Mouse (Mus musculus): ENCODE measurements at regions not wholly inside any gene's neighbourhood (a gene's known extent, or its start where the extent isn't known, plus 50 kb on each side); places are given as distances from the start of the nearest gene placed in this dataset.

DNA sequence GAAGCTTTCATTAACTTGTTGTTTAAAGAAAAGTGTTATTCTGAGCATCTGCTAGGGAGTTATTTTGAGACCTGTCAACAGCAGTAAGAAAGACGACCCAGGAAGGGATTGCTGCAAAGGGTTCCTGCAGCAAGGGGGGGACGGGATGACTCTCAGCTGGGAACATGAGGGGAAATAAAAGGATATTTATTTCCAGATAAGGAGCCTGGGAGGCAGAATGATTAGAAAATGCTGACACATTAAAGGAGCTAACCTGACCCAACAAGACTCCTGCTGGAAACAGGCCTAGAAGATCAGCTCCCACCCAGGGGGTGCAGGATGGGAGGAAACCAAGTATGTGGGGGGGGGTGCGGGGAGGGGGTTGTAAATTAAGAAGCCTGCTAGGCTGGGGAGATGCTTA is 240.0 kb downstream of the Cd83 start:
- TF ChIP-seq CTCF (IDR thresholded peaks at IDR 0.05; ENCODE audit: control insufficient read depth, insufficient read depth, insufficient read length) (no peak), MYOD1 (IDR thresholded peaks at IDR 0.05; ENCODE audit: control insufficient read depth, insufficient read length, low read depth) (no peak), MAX (IDR thresholded peaks at IDR 0.05) (no peak), MYOG (IDR thresholded peaks at IDR 0.05; ENCODE audit: control insufficient read depth, extremely low read depth, insufficient read length) (no peak)

Measured in C2C12 (cell line).